7 mouse cellular contexts compared by ENCODE assay signal in the genomic region with DNA sequence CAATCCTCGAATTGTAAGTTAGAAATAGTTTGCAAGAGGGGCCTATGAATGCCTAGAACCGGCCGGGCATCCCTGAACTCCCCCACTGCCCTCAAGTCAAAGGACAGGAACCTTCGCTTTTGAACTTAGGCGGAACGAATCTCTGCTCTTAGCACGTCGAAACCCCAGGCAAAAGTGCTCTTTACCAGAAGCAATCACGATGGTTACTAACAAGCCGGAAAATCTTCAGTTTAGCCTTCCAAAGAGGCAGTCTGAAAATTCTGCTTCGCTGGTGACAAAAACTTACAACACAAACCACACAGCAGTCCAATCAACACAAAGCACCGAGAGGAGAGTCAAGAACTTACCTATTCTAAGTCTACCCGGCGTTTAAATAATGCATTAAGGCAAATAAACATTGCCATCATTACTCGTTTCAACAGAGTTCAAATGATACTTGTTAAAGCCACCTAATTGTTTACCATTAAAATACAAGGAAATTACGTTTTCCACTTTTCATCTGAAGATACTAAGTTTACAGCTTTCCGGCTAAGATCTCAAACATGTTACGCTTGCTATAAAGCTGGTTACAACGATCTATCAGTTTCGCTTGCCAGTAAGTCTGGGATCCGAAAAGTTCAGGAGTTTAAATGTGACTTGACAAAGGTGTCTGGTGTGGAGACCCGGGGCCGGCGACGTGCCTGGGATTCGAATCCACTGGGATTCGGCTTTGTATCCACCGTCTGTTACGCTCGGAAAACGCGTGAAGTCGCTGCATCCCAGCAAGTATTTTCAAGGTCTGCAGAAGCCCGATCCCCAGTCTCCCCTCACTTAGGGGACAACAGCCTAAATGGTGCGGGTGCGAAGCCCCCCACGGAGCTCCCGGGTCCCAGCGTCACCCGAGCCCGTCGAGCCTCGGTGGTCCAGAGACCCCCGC. TPM values are rescaled to one million over a fixed set of nuclear protein-coding genes. Genes with fewer than 3 reads are reported as not detected.
A peak's percentile ranks its signal among the peaks of the same experiment; 100 is the strongest.
DNase-seq lines count a peak whose midpoint lies in the region; ATAC-seq and TF ChIP-seq lines count a peak whose summit lies in the region.

No protein-coding gene starts in this region.

- no peak for DNase-seq in Patski (ENCODE audit: low read depth, low spot score)
- DNase-seq in brain, embryonic 18.5 days (ENCODE audit: low read depth, low spot score): peak; percentile 20
- DNase-seq in forebrain, postnatal 0 days: peak; percentile 68
- DNase-seq in hindbrain, embryonic 11.5 days (ENCODE audit: low spot score): peak; percentile 79
- DNase-seq in layer of hippocampus, postnatal 14 days (ENCODE audit: low spot score in 2 of 2): peak; percentile 50 to 53
- peak; percentile 65 for DNase-seq in lung, postnatal 10 days
- DNase-seq in right cerebral cortex, postnatal 10 days (ENCODE audit: low spot score in 2 of 2): peak; percentile 71 to 76

- TF ChIP-seq CTCF in Patski (IDR thresholded peaks at IDR 0.05): peak; percentile 67
- peak; percentile 37 for TF ChIP-seq CTCF in forebrain, postnatal 0 days (IDR thresholded peaks at IDR 0.05; ENCODE audit: low read depth)

- POLR2A ChIA-PET in Patski (lab: Charles Lee): interaction anchor here (1.0 to 1.2 kb wide), 3 partner anchors 12 to 34 kb away, joined by 3 to 4 read pairs (median 3); no protein-coding TSS in a partner anchor

- peak overlapping the region; percentile 74 for H3K9ac ChIP-seq in forebrain, postnatal 0 days
- peak overlapping the region; percentile 82 for H3K9ac ChIP-seq in hindbrain, embryonic 11.5 days (ENCODE audit: low read depth, low read length)

- H3K4me1 ChIP-seq in forebrain, postnatal 0 days (ENCODE audit: insufficient read depth): peaks cover 6% of the 10 kb centered on the region; the same call in 1 of the 2 replicates
- 0 out of 2 replicates have a peak, but pooled peaks cover 5% of the 10 kb centered on the region for H3K4me1 ChIP-seq in hindbrain, embryonic 11.5 days (replicated peaks; ENCODE audit: control insufficient read depth, insufficient read depth, low read length)

- H3K9me3 ChIP-seq in forebrain, postnatal 0 days (ENCODE audit: low read length): no peaks in the 10 kb centered on the region
- no peaks in the 10 kb centered on the region for H3K9me3 ChIP-seq in hindbrain, embryonic 11.5 days (ENCODE audit: control insufficient read depth, low read length)

- CTCF ChIA-PET in Patski (lab: Charles Lee): interaction anchor here (1.0 to 3.6 kb wide), 14 partner anchors 8 to 119 kb away, joined by 3 to 16 read pairs (median 4); a partner anchor contains a TSS

- peak overlapping the region; percentile 75 for H3K4me2 ChIP-seq in forebrain, postnatal 0 days (ENCODE audit: low read depth)
- H3K4me2 ChIP-seq in hindbrain, embryonic 11.5 days (replicated peaks; ENCODE audit: low read depth, low read length): peak overlapping the region; percentile 55

- peak overlapping the region; percentile 83 for H3K4me3 ChIP-seq in forebrain, postnatal 0 days (ENCODE audit: low read depth, low read length)
- peak overlapping the region; percentile 69 for H3K4me3 ChIP-seq in hindbrain, embryonic 11.5 days (ENCODE audit: low read depth, low read length)

- H3K27me3 ChIP-seq in Patski: no peaks in the 10 kb centered on the region
- no peaks in the 10 kb centered on the region for H3K27me3 ChIP-seq in forebrain, postnatal 0 days (ENCODE audit: insufficient read depth, low read length)
- no peaks in the 10 kb centered on the region for H3K27me3 ChIP-seq in hindbrain, embryonic 11.5 days (ENCODE audit: control insufficient read depth, insufficient read depth, low read length)

- WGBS in forebrain, postnatal 0 days: under 1% methylated on average over 44 of the region's 44 CpGs
- under 1% methylated on average over 41 of the region's 44 CpGs for WGBS in hindbrain, embryonic 11.5 days

- in situ Hi-C loops in Patski (cut with MboI; ENCODE audit: low pct_unique_long_range_greater_than_20kb): no loop called here

- ATAC-seq in Patski: peak; percentile 28
- ATAC-seq in forebrain, postnatal 0 days: peak; percentile 67
- ATAC-seq in hindbrain, embryonic 11.5 days (ENCODE audit: low FRiP score): no peak

- peak overlapping the region; percentile 81 for H3K27ac ChIP-seq in forebrain, postnatal 0 days (ENCODE audit: low read depth, low read length)
- H3K27ac ChIP-seq in hindbrain, embryonic 11.5 days (ENCODE audit: low read depth, low read length): peak overlapping the region; percentile 93

- H3K36me3 ChIP-seq in forebrain, postnatal 0 days (ENCODE audit: insufficient read depth): no peaks in the 10 kb centered on the region
- no peaks in the 10 kb centered on the region for H3K36me3 ChIP-seq in hindbrain, embryonic 11.5 days (ENCODE audit: control insufficient read depth, insufficient read depth, low read length)

RNA-seq across cellular contexts. Expression of a gene that starts 0.8 kb away (rescaled TPM):
- 36.0 TPM for polyA plus RNA-seq in Patski (2021)
- 12.6 and 16.6 TPM in 2 replicates for total RNA-seq in forebrain, postnatal 0 days (2014; rRNA removed)
- polyA plus RNA-seq in forebrain, postnatal 0 days (2015; fragmentation: Nextera tagmentation; extraction: Ambion mirVana): 11.3 and 14.2 TPM in 2 replicates
- polyA plus RNA-seq in hindbrain, embryonic 11.5 days (2014; fragmentation: Nextera tagmentation; extraction: Ambion mirVana): 95.3 and 104 TPM in 2 replicates
- total RNA-seq in layer of hippocampus, postnatal 14 days (2021): 10 to 100 TPM; 16.1 to 18.0 TPM

RNA-seq across cellular contexts. Expression of a gene that starts 18.1 kb away (rescaled TPM):
- not detected for polyA plus RNA-seq in Patski (2021)
- total RNA-seq in forebrain, postnatal 0 days (2014; rRNA removed): under 0.01 TPM in 1 of 2 replicates, not detected in the other
- not detected in 2 replicates for polyA plus RNA-seq in forebrain, postnatal 0 days (2015; fragmentation: Nextera tagmentation; extraction: Ambion mirVana)
- 0.11 TPM in 1 of 2 replicates, not detected in the other for polyA plus RNA-seq in hindbrain, embryonic 11.5 days (2014; fragmentation: Nextera tagmentation; extraction: Ambion mirVana)
- total RNA-seq in layer of hippocampus, postnatal 14 days (2021): under 1 TPM in 1 of 2 experiments, not detected in 1; 0.14 TPM
